ENCODE assay signal across 8 mouse cellular contexts in genomic region chr10:94931961-94932832, GRCm38 (mm10). TPM values are rescaled to one million over a fixed set of nuclear protein-coding genes. Genes with fewer than 3 reads are reported as not detected.
DNase-seq lines count a peak whose midpoint lies in the region; ATAC-seq and TF ChIP-seq lines count a peak whose summit lies in the region.

No protein-coding gene starts in this region.

- H3K79me2 ChIP-seq in macrophage (ENCODE audit: inconsistent target): peaks cover 99% of the 10 kb centered on the region

- no peak overlapping the region for H3K4me3 ChIP-seq in gastrocnemius, adult 2 months
- H3K4me3 ChIP-seq in kidney, embryonic 14.5 days (ENCODE audit: low read length): no peak overlapping the region
- no peak overlapping the region for H3K4me3 ChIP-seq in macrophage (ENCODE audit: inconsistent target)

- 39% methylated on average over 9 of the region's 9 CpGs for WGBS in kidney, embryonic 14.5 days
- 55% methylated on average over 9 of the region's 9 CpGs for WGBS in macrophage (ENCODE audit: missing documents)

- peak; percentile 29 for DNase-seq in gastrocnemius, postnatal 25 days
- no peak for DNase-seq in gastrocnemius, adult 2 months
- DNase-seq in heart, adult 18-20 months: peak; percentile 70 to 82
- DNase-seq in layer of hippocampus, postnatal 25 days (ENCODE audit: extremely low spot score in 1 of 2, low spot score in 1 of 2): no peak
- DNase-seq in adrenal gland, postnatal 25 days: no peak
- DNase-seq in urinary bladder, postnatal 36 days (ENCODE audit: low spot score in 2 of 2): no peak

- H3K4me1 ChIP-seq in kidney, embryonic 14.5 days (ENCODE audit: control insufficient read depth, insufficient read depth, low read length): 0 out of 2 replicates have a peak, but pooled peaks cover 4% of the 10 kb centered on the region

- no peaks in the 10 kb centered on the region for H3K9me3 ChIP-seq in kidney, embryonic 14.5 days (ENCODE audit: control insufficient read depth, low read length)

- no peaks in the 10 kb centered on the region for H3K36me3 ChIP-seq in kidney, embryonic 14.5 days (ENCODE audit: control insufficient read depth, insufficient read depth, low read length)
- no peaks in the 10 kb centered on the region for H3K36me3 ChIP-seq in macrophage (ENCODE audit: inconsistent target)

- ATAC-seq in kidney, embryonic 14.5 days (ENCODE audit: low FRiP score, low TSS enrichment): peak; percentile 95

- no peak overlapping the region for H3K4me2 ChIP-seq in kidney, embryonic 14.5 days (replicated peaks; ENCODE audit: low read depth, low read length)

- intact Hi-C loops in gastrocnemius, adult 2 months (cut with DNase I): no loop called here

- no peak overlapping the region for H3K9ac ChIP-seq in kidney, embryonic 14.5 days (ENCODE audit: low read depth, low read length)

- TF ChIP-seq CTCF in gastrocnemius, adult 2 months (IDR thresholded peaks at IDR 0.05): no peak

- H3K27ac ChIP-seq in gastrocnemius, adult 2 months: no peak overlapping the region
- H3K27ac ChIP-seq in kidney, embryonic 14.5 days (ENCODE audit: low read depth, low read length): peak overlapping the region; percentile 52
- peak overlapping the region; percentile 17 for H3K27ac ChIP-seq in macrophage

- no peaks in the 10 kb centered on the region for H3K27me3 ChIP-seq in kidney, embryonic 14.5 days (ENCODE audit: control insufficient read depth, insufficient read depth, low read length)

RNA-seq across cellular contexts. Expression of gene Plxnc1, which starts 12.4 kb away (rescaled TPM):
- under 1 TPM; 0.61 to 0.75 TPM for total RNA-seq in gastrocnemius, postnatal 25 days (2021)
- under 1 TPM; 0.33 to 0.59 TPM for total RNA-seq in gastrocnemius, adult 2 months (2021)
- 1 to 10 TPM; 1.8 to 3.4 TPM for total RNA-seq in heart, adult 18-20 months (2021)
- polyA plus RNA-seq in kidney, embryonic 14.5 days (2014; fragmentation: Nextera tagmentation; extraction: Ambion mirVana): 2.3 and 3.9 TPM in 2 replicates
- total RNA-seq in macrophage (2018; cell fraction: chromatin; rRNA removed): 100 to 1,000 TPM in 19 of 26 experiments, 10 to 100 TPM in 7; 52.3 to 498 (median 189) TPM
- 100 to 1,000 TPM in 13 of 26 experiments, 10 to 100 TPM in 13; 46.6 to 206 (median 101) TPM for total RNA-seq in macrophage (2018; cell fraction: cytosol; rRNA removed)
- total RNA-seq in macrophage (2018; cell fraction: nucleus; rRNA removed): 100 to 1,000 TPM in 22 of 26 experiments, 10 to 100 TPM in 4; 64.0 to 351 (median 144) TPM
- 55.1 to 117 TPM (median 105 TPM) in 3 replicates for polyA plus RNA-seq in macrophage (2018)
- 10 to 100 TPM; 29.3 to 32.1 TPM for total RNA-seq in layer of hippocampus, postnatal 25 days (2021)
- 1.4 and 1.5 TPM in 2 replicates for total RNA-seq in adrenal gland, postnatal 25 days (2021)

Comparison
In these comparisons a context has a peak if more than half of its experiments do, and no peak if none do; other contexts are left out.
1. DNase-seq: peak in gastrocnemius, postnatal 25 days (single experiment) and heart, adult 18-20 months (2 of 2); none in gastrocnemius, adult 2 months (single experiment), layer of hippocampus, postnatal 25 days (0 of 2), adrenal gland, postnatal 25 days (single experiment) and urinary bladder, postnatal 36 days (0 of 2).
2. RNA of gene Plxnc1, which starts 12.4 kb away (total RNA-seq): 29.3 to 32.1 TPM in layer of hippocampus, postnatal 25 days; 1.8 to 3.4 TPM in heart, adult 18-20 months, 1.4 to 1.5 TPM in adrenal gland, postnatal 25 days, 0.61 to 0.75 TPM in gastrocnemius, postnatal 25 days and 0.33 to 0.59 TPM in gastrocnemius, adult 2 months; every median in the first group is over 4 times any median in the second.